Mouse (Mus musculus): ENCODE measurements around the gene Brf1. TPM values are rescaled to one million over a fixed set of nuclear protein-coding genes. Genes with fewer than 3 reads are reported as not detected.

Gene Brf1
- polyA plus RNA-seq, 1 experiment from 2014 or later = 28.8 TPM

- 81% methylated on average over 11 of the region's 11 CpGs for WGBS (ENCODE audit: insufficient replicate concordance)
- Histone ChIP-seq H3K4me3 (replicated peaks) (no peak overlapping the region), H3K4me2 (0 out of 2 replicates have a peak overlapping the region, but pooled peaks have one; percentile 57), H3K27ac (peak overlapping the region; percentile 91), H3K36me3 (peaks cover 14% of the 10 kb centered on the region), H3K9ac (peak overlapping the region; percentile 67; the same call in 1 of the 2 replicates), H3K27me3 (no peaks in the 10 kb centered on the region), H3K4me1 (replicated peaks) (peaks cover 85% of the 10 kb centered on the region), H3K9me3 (replicated peaks) (no peaks in the 10 kb centered on the region)
- DNase-seq (no peak), ATAC-seq (ENCODE audit: low read depth) (no peak)
These were observed 32.1 kb upstream of the Brf1 start for GRCm38 (mm10) chr12:113032296-113033250.

- H3K4me3 ChIP-seq (replicated peaks) = 0 out of 2 replicates have a peak overlapping the region, but pooled peaks have one; percentile 10
- peak overlapping the region; percentile 91 for H3K27ac ChIP-seq
- ATAC-seq (ENCODE audit: low read depth) = peak; percentile 49
- peaks cover 73% of the 10 kb centered on the region for H3K4me1 ChIP-seq (replicated peaks)
- H3K9ac ChIP-seq = peak overlapping the region; percentile 67
- peaks cover 25% of the 10 kb centered on the region for H3K36me3 ChIP-seq
- H3K27me3 ChIP-seq = no peaks in the 10 kb centered on the region
- DNase-seq = no peak
- 47% methylated on average over 6 of the region's 6 CpGs for WGBS (ENCODE audit: insufficient replicate concordance)
- H3K4me2 ChIP-seq = peak overlapping the region; percentile 57
- no peaks in the 10 kb centered on the region for H3K9me3 ChIP-seq (replicated peaks)
These were observed 30.9 kb upstream of the Brf1 start for GRCm38 (mm10) chr12:113031441-113031840.

GRCm38 (mm10) chr12:113030993-113031392 lies 30.5 kb upstream of the Brf1 start:
- peak; percentile 95 for ATAC-seq (ENCODE audit: low read depth)
- H3K9ac ChIP-seq = peak overlapping the region; percentile 67
- H3K4me3 ChIP-seq (replicated peaks) = 0 out of 2 replicates have a peak overlapping the region, but pooled peaks have one; percentile 10
- no peaks in the 10 kb centered on the region for H3K9me3 ChIP-seq (replicated peaks)
- H3K27me3 ChIP-seq = no peaks in the 10 kb centered on the region
- DNase-seq = peak; percentile 63
- peaks cover 27% of the 10 kb centered on the region for H3K36me3 ChIP-seq
- H3K4me2 ChIP-seq = peak overlapping the region; percentile 57
- H3K4me1 ChIP-seq (replicated peaks) = peaks cover 69% of the 10 kb centered on the region
- WGBS (ENCODE audit: insufficient replicate concordance) = 19% methylated on average over 9 of the region's 9 CpGs
- H3K27ac ChIP-seq = peak overlapping the region; percentile 91

- DNase-seq (no peak), ATAC-seq (ENCODE audit: low read depth) (no peak)
- Histone ChIP-seq H3K27me3 (no peaks in the 10 kb centered on the region), H3K9me3 (replicated peaks) (no peaks in the 10 kb centered on the region), H3K4me2 (peak overlapping the region; percentile 57; the same call in 1 of the 2 replicates), H3K9ac (peak overlapping the region; percentile 67), H3K27ac (peak overlapping the region; percentile 91), H3K4me1 (replicated peaks) (peaks cover 60% of the 10 kb centered on the region), H3K36me3 (peaks cover 37% of the 10 kb centered on the region), H3K4me3 (replicated peaks) (no peak overlapping the region)
- 63% methylated on average over 4 of the region's 4 CpGs for WGBS (ENCODE audit: insufficient replicate concordance)
These were observed 29.5 kb upstream of the Brf1 start for GRCm38 (mm10) chr12:113030046-113030445.

DNA sequence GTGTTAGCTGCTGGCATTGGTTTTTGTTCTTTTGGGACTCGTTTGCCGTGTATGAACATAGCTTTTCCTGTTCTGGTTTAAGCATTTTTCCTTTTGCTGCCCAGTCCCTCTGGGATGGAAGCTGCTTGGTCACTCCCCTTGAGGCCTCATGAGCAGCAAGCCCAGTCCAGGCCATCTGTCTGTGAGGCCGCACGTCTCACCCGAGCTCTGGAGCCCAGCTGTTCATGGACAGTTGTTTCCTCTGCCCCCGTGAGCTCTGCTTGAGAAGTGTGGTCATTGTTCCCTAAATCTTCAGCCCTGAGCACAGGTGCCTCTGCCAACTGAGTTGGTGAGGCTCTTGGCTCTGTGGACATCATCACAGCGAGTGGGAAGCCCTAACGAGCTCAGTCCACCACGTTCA lies 28.4 kb upstream of the Brf1 start:
- H3K27me3 ChIP-seq = no peaks in the 10 kb centered on the region
- H3K27ac ChIP-seq = no peak overlapping the region
- H3K4me1 ChIP-seq (replicated peaks) = peaks cover 49% of the 10 kb centered on the region

DNA sequence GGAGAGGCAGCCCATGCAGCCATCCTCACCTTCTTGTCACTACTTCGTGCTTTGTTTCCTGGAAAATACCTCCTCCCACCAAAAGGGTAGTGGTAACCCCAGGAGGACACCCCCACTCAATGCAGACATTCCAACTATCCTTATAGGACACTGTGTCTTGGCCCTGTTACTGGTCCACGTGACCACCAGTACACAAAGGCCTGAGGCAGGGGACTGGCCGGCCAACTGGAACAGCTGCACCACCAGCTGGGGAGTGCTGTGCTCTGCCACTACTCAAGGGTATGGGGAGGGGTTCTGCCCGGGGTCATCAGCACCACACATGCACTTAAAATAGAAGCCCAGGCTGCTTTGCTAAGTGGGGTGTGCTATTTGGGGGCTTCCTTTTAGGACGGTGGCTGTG lies 27.6 kb upstream of the Brf1 start:
- Histone ChIP-seq H3K9ac (no peak overlapping the region), H3K27ac (no peak overlapping the region), H3K36me3 (peaks cover 49% of the 10 kb centered on the region), H3K9me3 (replicated peaks) (no peaks in the 10 kb centered on the region), H3K27me3 (no peaks in the 10 kb centered on the region), H3K4me1 (replicated peaks) (peaks cover 43% of the 10 kb centered on the region), H3K4me2 (no peak overlapping the region), H3K4me3 (replicated peaks) (no peak overlapping the region)
- 71% methylated on average over 5 of the region's 5 CpGs for WGBS (ENCODE audit: insufficient replicate concordance)
- no peak for ATAC-seq (ENCODE audit: low read depth)
- no peak for DNase-seq

More for the DNA sequence above, 28.4 kb upstream of the Brf1 start:
- ATAC-seq (ENCODE audit: low read depth) (no peak), DNase-seq (no peak)
- 82% methylated on average over 9 of the region's 9 CpGs for WGBS (ENCODE audit: insufficient replicate concordance)
- Histone ChIP-seq H3K9ac (no peak overlapping the region), H3K4me2 (no peak overlapping the region), H3K4me3 (replicated peaks) (no peak overlapping the region), H3K9me3 (replicated peaks) (no peaks in the 10 kb centered on the region), H3K36me3 (peaks cover 43% of the 10 kb centered on the region)

GRCm38 (mm10) chr12:113027495-113027894 lies 27.0 kb upstream of the Brf1 start:
- H3K4me2 ChIP-seq = no peak overlapping the region
- no peak overlapping the region for H3K9ac ChIP-seq
- no peak overlapping the region for H3K27ac ChIP-seq
- H3K9me3 ChIP-seq (replicated peaks) = no peaks in the 10 kb centered on the region
- peaks cover 42% of the 10 kb centered on the region for H3K4me1 ChIP-seq (replicated peaks)
- no peaks in the 10 kb centered on the region for H3K27me3 ChIP-seq
- WGBS (ENCODE audit: insufficient replicate concordance) = 80% methylated on average over 2 of the region's 2 CpGs
- no peak for ATAC-seq (ENCODE audit: low read depth)
- no peak for DNase-seq
- peaks cover 46% of the 10 kb centered on the region for H3K36me3 ChIP-seq
- H3K4me3 ChIP-seq (replicated peaks) = no peak overlapping the region

DNA sequence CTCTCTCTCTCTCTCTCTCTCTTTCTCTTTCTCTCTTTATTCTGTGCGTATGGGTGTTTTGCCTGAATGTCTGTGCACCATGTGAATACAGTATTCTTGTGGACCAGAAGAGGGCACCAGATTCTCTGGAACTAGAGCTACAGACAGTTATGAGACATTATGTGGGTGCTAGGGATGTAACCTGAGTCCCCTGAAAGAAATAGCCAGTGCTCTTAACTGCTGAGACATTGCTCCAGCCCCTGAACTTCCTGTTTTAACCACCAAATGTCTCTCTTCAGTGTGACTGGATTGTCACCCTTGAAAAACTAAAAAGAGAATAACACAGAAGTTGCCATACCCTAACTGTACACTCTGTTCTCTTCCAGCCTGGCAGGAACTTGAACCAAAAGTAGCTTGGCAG lies 26.1 kb upstream of the Brf1 start:
- DNase-seq (no peak), ATAC-seq (ENCODE audit: low read depth) (no peak)
- Histone ChIP-seq H3K9me3 (replicated peaks) (no peaks in the 10 kb centered on the region), H3K4me1 (replicated peaks) (peaks cover 32% of the 10 kb centered on the region), H3K4me3 (replicated peaks) (no peak overlapping the region), H3K27me3 (no peaks in the 10 kb centered on the region), H3K4me2 (no peak overlapping the region), H3K27ac (no peak overlapping the region), H3K36me3 (peaks cover 49% of the 10 kb centered on the region), H3K9ac (no peak overlapping the region)
- WGBS (ENCODE audit: insufficient replicate concordance) = 96% methylated on average over 1 of the region's 1 CpGs

DNA sequence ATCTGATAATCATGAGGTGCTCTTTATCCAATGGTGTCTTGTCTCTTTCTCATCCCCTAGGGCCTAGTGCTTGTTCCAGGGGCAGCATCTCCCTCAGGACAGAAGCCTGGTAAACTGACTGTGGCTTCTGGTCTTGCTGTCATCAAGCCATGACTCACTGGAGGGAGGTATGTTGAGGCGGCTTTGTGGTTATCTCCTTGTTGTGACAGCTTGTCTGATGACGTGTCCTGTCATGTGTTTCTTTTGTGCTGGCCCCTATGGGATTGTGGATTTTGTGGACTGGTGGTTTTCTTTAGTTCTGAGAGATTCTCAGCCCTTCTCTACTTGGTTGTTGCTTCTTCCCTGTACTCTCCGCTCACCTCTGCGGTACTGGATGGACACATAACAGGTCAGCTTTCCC lies 22.6 kb upstream of the Brf1 start:
- Histone ChIP-seq H3K4me2 (no peak overlapping the region), H3K27me3 (no peaks in the 10 kb centered on the region), H3K9ac (no peak overlapping the region), H3K27ac (no peak overlapping the region), H3K4me1 (replicated peaks) (peaks cover 11% of the 10 kb centered on the region), H3K9me3 (replicated peaks) (no peaks in the 10 kb centered on the region), H3K4me3 (replicated peaks) (no peak overlapping the region), H3K36me3 (peaks cover 54% of the 10 kb centered on the region)
- ATAC-seq (ENCODE audit: low read depth) = no peak
- WGBS (ENCODE audit: insufficient replicate concordance) = 54% methylated on average over 4 of the region's 4 CpGs
- no peak for DNase-seq

GRCm38 (mm10) chr12:113021488-113021887 lies 21.0 kb upstream of the Brf1 start:
- no peak for ATAC-seq (ENCODE audit: low read depth)
- H3K36me3 ChIP-seq = peaks cover 38% of the 10 kb centered on the region
- no peak overlapping the region for H3K4me2 ChIP-seq
- H3K4me3 ChIP-seq (replicated peaks) = no peak overlapping the region
- no peak overlapping the region for H3K27ac ChIP-seq
- H3K9ac ChIP-seq = no peak overlapping the region
- no peak for DNase-seq
- H3K27me3 ChIP-seq = no peaks in the 10 kb centered on the region
- H3K9me3 ChIP-seq (replicated peaks) = no peaks in the 10 kb centered on the region
- H3K4me1 ChIP-seq (replicated peaks) = peaks cover 27% of the 10 kb centered on the region

GRCm38 (mm10) chr12:113018763-113019162 lies 18.3 kb upstream of the Brf1 start:
- no peak for ATAC-seq (ENCODE audit: low read depth)
- Histone ChIP-seq H3K27ac (no peak overlapping the region), H3K4me3 (replicated peaks) (no peak overlapping the region), H3K4me1 (replicated peaks) (peaks cover 47% of the 10 kb centered on the region), H3K4me2 (no peak overlapping the region), H3K9me3 (replicated peaks) (no peaks in the 10 kb centered on the region), H3K27me3 (no peaks in the 10 kb centered on the region), H3K36me3 (peaks cover 19% of the 10 kb centered on the region), H3K9ac (no peak overlapping the region)
- DNase-seq = no peak
- WGBS (ENCODE audit: insufficient replicate concordance) = 75% methylated on average over 4 of the region's 4 CpGs

Measured in liver, embryonic 13.5 days (tissue).